Mouse (Mus musculus): ENCODE data around the gene C2cd4b.

DNA sequence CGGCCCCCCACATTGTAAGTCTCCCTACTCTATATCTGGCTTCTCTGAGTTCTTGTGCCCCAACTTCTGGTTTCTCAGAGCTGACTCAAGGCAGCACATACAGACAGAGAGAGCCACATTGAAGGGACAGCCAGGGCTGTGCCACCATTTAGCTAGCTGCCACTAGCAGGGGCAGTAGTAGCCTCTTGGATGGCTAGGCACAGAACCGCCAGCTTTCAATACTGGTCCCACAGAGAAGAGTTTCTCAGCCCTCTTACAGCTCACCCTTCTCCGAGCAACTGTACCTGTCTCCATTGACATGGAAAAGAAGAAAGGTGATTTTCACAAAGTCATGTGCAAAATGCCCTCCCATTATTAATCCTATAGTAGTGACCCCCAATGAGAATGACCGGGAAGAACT, 35.4 kb downstream of the C2cd4b start:
- TF ChIP-seq CTCF (IDR thresholded peaks at IDR 0.05; ENCODE audit: borderline replicate concordance, extremely low read depth, insufficient read depth, insufficient read length) (no peak), POLR2A (IDR thresholded peaks at IDR 0.05; ENCODE audit: borderline replicate concordance, extremely low read depth, insufficient read depth, insufficient read length, poor library complexity, severe bottlenecking) (no peak)
